Mouse (Mus musculus) liver, postnatal 0 days (tissue): ENCODE data around the gene Hdhd3.
A peak's percentile ranks its signal among the peaks of the same experiment; 100 is the strongest.

Source experiments
- CTCF ChIP-seq: sonication (generic); IDR thresholded peaks from 2 replicates; pipeline ENCODE4 v1.5.1; 2016; ENCODE audit warnings: antibody characterized with exemption, low read depth
- EP300 ChIP-seq: IDR thresholded peaks from 2 replicates; pipeline ENCODE4 v1.6.1; 2016; ENCODE audit warnings: antibody characterized with exemption, low read depth, mild to moderate bottlenecking

GRCm38 (mm10) chr4:62524651-62525488 is 21.6 kb upstream of the Hdhd3 start, which contains the start of the genes Pole3 and 4933430I17Rik:
- no peak for TF ChIP-seq CTCF
- peak; percentile 86 for TF ChIP-seq EP300
